In genomic region chr7:43305235-43305634, GRCm38 (mm10) we compare ENCODE assay signal across 11 mouse cellular contexts. TPM values are rescaled to one million over a fixed set of nuclear protein-coding genes. Genes with fewer than 3 reads are reported as not detected.
A peak's percentile ranks its signal among the peaks of the same experiment; 100 is the strongest.
DNase-seq lines count a peak whose midpoint lies in the region; ATAC-seq lines count a peak whose summit lies in the region.
"Had no signal": no experiment of that assay in that cellular context is flagged by ENCODE, and none has a peak within 500 bp of the region (broad histone marks: within the 10 kb centered on the region; RNA-seq: fewer than 3 reads in every experiment).

No protein-coding gene starts in this region.

- no peaks in the 10 kb centered on the region for H3K27me3 ChIP-seq in megakaryocyte, embryonic 14.5 days (replicated peaks)
- H3K27me3 ChIP-seq in heart, embryonic 14.5 days (ENCODE audit: control insufficient read depth, insufficient read depth, low read length) = no peaks in the 10 kb centered on the region
- H3K27me3 ChIP-seq in liver, embryonic 11.5 days (replicated peaks; ENCODE audit: control insufficient read depth, insufficient read depth, low read length) = no peaks in the 10 kb centered on the region
- H3K27me3 ChIP-seq: neural tube, embryonic 13.5 days had no signal

- ATAC-seq in megakaryocyte, adult 5-6 weeks (ENCODE audit: poor library complexity, severe bottlenecking) = no peak
- ATAC-seq in heart, embryonic 14.5 days (ENCODE audit: insufficient number of reproducible peaks, insufficient read depth, low FRiP score, low read depth) = peak; percentile 61; the same call in 1 of the 2 replicates
- ATAC-seq in liver, embryonic 11.5 days (replicated peaks; ENCODE audit: low FRiP score) = no peak
- no peak for ATAC-seq in erythroid progenitor cell, adult 5-6 weeks (replicated peaks; ENCODE audit: low FRiP score, poor library complexity, severe bottlenecking)
- ATAC-seq in monocyte, adult 5-6 weeks (replicated peaks; ENCODE audit: insufficient number of reproducible peaks, low FRiP score, low TSS enrichment, poor library complexity, severe bottlenecking) = no peak

- peaks cover 92% of the 10 kb centered on the region for H3K4me1 ChIP-seq in megakaryocyte, embryonic 14.5 days
- H3K4me1 ChIP-seq in heart, embryonic 14.5 days (ENCODE audit: control insufficient read depth in 2 of 2, insufficient read depth in 2 of 2, low read length in 2 of 2) = peaks cover 5 to 20% of the 10 kb centered on the region in 2 experiments
- peaks cover 6% of the 10 kb centered on the region; the same call in 1 of the 2 replicates for H3K4me1 ChIP-seq in liver, embryonic 11.5 days (replicated peaks; ENCODE audit: control insufficient read depth, insufficient read depth, low read length)
- H3K4me1 ChIP-seq: hindbrain, embryonic 10.5 days had no signal

- no peaks in the 10 kb centered on the region for H3K9me3 ChIP-seq in megakaryocyte, embryonic 14.5 days
- no peaks in the 10 kb centered on the region for H3K9me3 ChIP-seq in heart, embryonic 14.5 days (ENCODE audit: control insufficient read depth, low read length)
- H3K9me3 ChIP-seq in liver, embryonic 11.5 days (ENCODE audit: control insufficient read depth, low read length) = no peaks in the 10 kb centered on the region
- H3K9me3 ChIP-seq: hindbrain, embryonic 10.5 days; neural tube, embryonic 13.5 days had no signal

- H3K36me3 ChIP-seq in megakaryocyte, embryonic 14.5 days (replicated peaks; ENCODE audit: low read length) = peaks cover 94% of the 10 kb centered on the region
- peaks cover 79% of the 10 kb centered on the region for H3K36me3 ChIP-seq in heart, embryonic 14.5 days (ENCODE audit: control insufficient read depth, insufficient read depth, low read length)
- H3K36me3 ChIP-seq in liver, embryonic 11.5 days (ENCODE audit: control insufficient read depth, insufficient read depth, low read length) = peaks cover 25% of the 10 kb centered on the region

- peak overlapping the region; percentile 26; the same call in 1 of the 2 replicates for H3K9ac ChIP-seq in heart, embryonic 14.5 days (ENCODE audit: low read length)
- no peak overlapping the region for H3K9ac ChIP-seq in liver, embryonic 11.5 days (ENCODE audit: low read depth, low read length)
- H3K9ac ChIP-seq: neural tube, embryonic 13.5 days had no signal

- H3K27ac ChIP-seq in heart, embryonic 14.5 days (replicated peaks in 1 of 2; ENCODE audit: control insufficient read depth in 1 of 2, insufficient read depth in 1 of 2, low read depth in 2 of 2, low read length in 2 of 2) = peak overlapping the region; percentile 80 to 86
- no peak overlapping the region for H3K27ac ChIP-seq in liver, embryonic 11.5 days (ENCODE audit: low read depth, low read length)
- H3K27ac ChIP-seq: hindbrain, embryonic 10.5 days; neural tube, embryonic 13.5 days had no signal

- DNase-seq in liver, embryonic 11.5 days (ENCODE audit: low spot score) = no peak
- DNase-seq in urinary bladder, postnatal 36 days (ENCODE audit: low spot score in 2 of 2) = no peak
- DNase-seq: cerebellum, adult 18-20 months; thymus, postnatal 25 days had no signal

- H3K4me2 ChIP-seq in heart, embryonic 14.5 days (ENCODE audit: low read length) = peak overlapping the region; percentile 47
- peak overlapping the region; percentile 12; the same call in 1 of the 2 replicates for H3K4me2 ChIP-seq in liver, embryonic 11.5 days
- H3K4me2 ChIP-seq: neural tube, embryonic 13.5 days had no signal

- H3K4me3 ChIP-seq in megakaryocyte, embryonic 14.5 days (replicated peaks) = peak overlapping the region; percentile 85
- no peak overlapping the region for H3K4me3 ChIP-seq in heart, embryonic 14.5 days (ENCODE audit: control insufficient read depth in 1 of 2, insufficient read depth in 1 of 2, low read depth in 1 of 2, low read length in 2 of 2)
- H3K4me3 ChIP-seq in liver, embryonic 11.5 days (ENCODE audit: low read depth, low read length) = no peak overlapping the region
- H3K4me3 ChIP-seq: hindbrain, embryonic 10.5 days; neural tube, embryonic 13.5 days had no signal

- WGBS in heart, embryonic 14.5 days = 27% methylated on average over 3 of the region's 3 CpGs
- 57% methylated on average over 3 of the region's 3 CpGs for WGBS in liver, embryonic 11.5 days

RNA-seq across cellular contexts. Expression of gene Zfp715, which starts 7.9 kb away (rescaled TPM):
- polyA plus RNA-seq in megakaryocyte, embryonic 14.5 days (2012; ENCODE audit: insufficient read depth, low replicate concordance) = 3.7 TPM in 1 of 2 replicates, not detected in the other
- 19.6 and 23.7 TPM in 2 replicates for total RNA-seq in megakaryocyte, adult 5-6 weeks (2015)
- 15.9 and 23.5 TPM in 2 replicates for total RNA-seq in megakaryocyte, adult 5-6 weeks (2017)
- 12.9 and 13.3 TPM in 2 replicates for polyA plus RNA-seq in heart, embryonic 14.5 days (2014; fragmentation: Nextera tagmentation; extraction: Ambion mirVana)
- 10.4 and 14.1 TPM in 2 replicates for polyA plus RNA-seq in liver, embryonic 11.5 days (2014; fragmentation: Nextera tagmentation; extraction: Ambion mirVana)
- total RNA-seq in erythroid progenitor cell, adult 5-6 weeks (2015; ENCODE audit: low replicate concordance) = 4.3 and 4.6 TPM in 2 replicates
- 3.0 and 4.6 TPM in 2 replicates for total RNA-seq in erythroid progenitor cell, adult 5-6 weeks (2017; ENCODE audit: low replicate concordance)
- total RNA-seq in monocyte, adult 5-6 weeks (2017) = 21.8 to 30.9 TPM (median 27.9 TPM) in 3 replicates

RNA-seq across cellular contexts. Expression of gene Siglecf, which starts 45.9 kb away (rescaled TPM):
- 1.5 and 2.7 TPM in 2 replicates for polyA plus RNA-seq in megakaryocyte, embryonic 14.5 days (2012; ENCODE audit: insufficient read depth, low replicate concordance)
- total RNA-seq in megakaryocyte, adult 5-6 weeks (2015) = 9.6 and 9.9 TPM in 2 replicates
- total RNA-seq in megakaryocyte, adult 5-6 weeks (2017) = 6.5 and 8.7 TPM in 2 replicates
- 0.12 and 0.20 TPM in 2 replicates for polyA plus RNA-seq in heart, embryonic 14.5 days (2014; fragmentation: Nextera tagmentation; extraction: Ambion mirVana)
- polyA plus RNA-seq in liver, embryonic 11.5 days (2014; fragmentation: Nextera tagmentation; extraction: Ambion mirVana) = 2.7 and 2.9 TPM in 2 replicates
- total RNA-seq in erythroid progenitor cell, adult 5-6 weeks (2015; ENCODE audit: low replicate concordance) = 6.3 and 10.5 TPM in 2 replicates
- 1.8 and 2.9 TPM in 2 replicates for total RNA-seq in erythroid progenitor cell, adult 5-6 weeks (2017; ENCODE audit: low replicate concordance)
- 0.78 to 26.1 TPM (median 21.4 TPM) in 3 replicates for total RNA-seq in monocyte, adult 5-6 weeks (2017)
